Mouse (Mus musculus): ENCODE results near the gene Prr15l.
A peak's percentile ranks its signal among the peaks of the same experiment; 100 is the strongest.

The Prr15l gene

DNA sequence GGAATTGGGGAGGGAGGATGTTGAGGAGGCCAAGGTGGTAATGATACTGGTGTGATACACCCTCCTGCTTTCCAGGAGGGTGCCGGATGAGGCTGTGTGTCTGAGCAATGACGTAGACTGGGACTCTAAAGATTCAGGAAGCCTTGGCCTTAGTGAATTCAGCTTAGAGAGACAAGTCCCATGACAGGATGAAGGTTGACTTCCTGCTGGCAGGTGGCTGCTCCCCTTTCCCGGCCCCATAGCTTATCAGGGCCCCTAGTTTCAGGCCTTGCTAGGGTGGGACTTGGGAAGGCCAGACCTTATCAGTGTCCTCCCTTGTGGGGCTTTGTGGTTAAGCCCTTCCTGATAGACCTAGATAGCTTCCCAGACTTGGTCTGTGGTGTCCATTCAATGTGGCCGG is 19.9 kb downstream of the Prr15l start:
- no peak for DNase-seq (ENCODE audit: low spot score)

DNA sequence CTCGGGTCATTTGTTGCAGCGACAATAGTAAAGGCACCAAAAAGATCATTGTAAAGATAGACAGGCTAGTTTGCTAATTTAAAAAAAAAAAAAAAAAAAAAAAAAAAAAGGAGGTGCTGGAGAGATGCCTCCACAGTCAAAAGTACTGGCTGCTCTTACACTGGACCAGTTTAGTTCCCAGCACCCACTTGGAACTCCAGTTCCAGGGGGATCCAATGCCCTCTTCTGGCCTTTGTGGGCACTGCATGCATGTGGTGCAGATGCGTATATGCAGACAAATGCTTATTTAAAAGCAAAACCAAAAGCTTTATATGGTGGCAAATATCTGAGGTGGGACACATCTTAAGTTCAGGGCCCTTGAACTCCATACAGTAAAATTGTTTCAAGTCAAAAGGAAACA is 22.9 kb downstream of the Prr15l start:
- peak; percentile 34 for DNase-seq (ENCODE audit: low spot score)

DNA sequence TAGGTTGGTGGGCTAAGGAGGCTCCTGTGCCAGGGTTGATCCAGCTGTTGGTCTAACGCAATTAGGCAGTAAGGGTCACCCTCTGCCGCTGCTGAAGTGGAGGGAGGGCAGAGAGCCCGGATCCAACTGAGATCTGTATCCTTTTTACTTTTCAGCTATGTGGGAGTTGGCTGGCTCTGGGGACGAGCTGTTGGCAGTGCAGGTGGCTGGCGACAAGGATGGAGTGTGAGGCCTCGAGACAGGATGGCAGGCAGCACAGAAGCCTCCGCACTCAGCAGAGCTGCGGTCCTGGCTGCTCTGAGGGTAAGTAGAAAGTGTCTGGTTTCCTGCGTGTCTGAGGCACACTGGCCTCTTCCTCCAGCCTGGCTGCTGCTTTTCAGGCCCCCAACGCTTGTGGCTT is 24.5 kb downstream of the Prr15l start:
- DNase-seq (ENCODE audit: low spot score), result no peak

DNA sequence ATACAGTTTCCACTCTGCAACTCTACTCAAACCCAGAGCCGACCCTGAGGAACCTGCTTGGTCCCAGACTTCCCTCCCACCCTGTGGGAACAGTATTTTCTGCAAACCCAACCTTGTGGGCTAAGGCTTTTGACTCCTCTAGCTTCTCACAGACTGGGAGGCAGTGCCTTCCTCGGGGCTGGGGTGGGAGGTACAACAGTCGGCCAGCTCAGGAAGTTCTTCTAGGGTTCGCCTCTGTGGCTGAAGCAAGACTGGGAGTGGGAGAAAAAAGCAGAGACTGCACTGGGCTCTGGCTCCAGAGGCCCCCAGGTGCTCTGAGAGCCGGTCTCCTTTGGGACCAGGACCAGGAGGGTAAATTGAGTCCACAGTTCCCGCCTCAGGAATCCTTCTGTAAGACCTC is 25.0 kb downstream of the Prr15l start:
- no peak for DNase-seq (ENCODE audit: low spot score)

DNA sequence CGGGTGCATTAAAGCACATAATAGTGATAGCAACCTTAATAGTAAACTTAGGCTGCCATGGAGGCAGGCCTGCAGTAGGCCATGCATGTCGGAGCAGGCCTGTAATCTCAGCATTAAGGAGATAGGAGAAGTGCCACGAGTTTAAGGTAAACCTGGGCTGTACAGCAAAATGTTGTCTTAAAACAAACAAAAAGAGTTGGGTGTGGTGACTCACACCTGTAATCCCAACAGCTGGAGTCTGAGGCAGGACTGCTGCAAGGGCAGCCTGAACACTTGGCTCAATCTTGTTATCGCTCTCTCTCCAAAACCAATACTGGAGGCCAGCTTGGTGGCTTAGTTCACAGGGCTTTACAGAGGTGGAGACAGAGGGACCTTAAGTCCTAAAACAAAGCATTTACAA is 27.2 kb downstream of the Prr15l start:
- no peak for DNase-seq (ENCODE audit: low spot score)

DNA sequence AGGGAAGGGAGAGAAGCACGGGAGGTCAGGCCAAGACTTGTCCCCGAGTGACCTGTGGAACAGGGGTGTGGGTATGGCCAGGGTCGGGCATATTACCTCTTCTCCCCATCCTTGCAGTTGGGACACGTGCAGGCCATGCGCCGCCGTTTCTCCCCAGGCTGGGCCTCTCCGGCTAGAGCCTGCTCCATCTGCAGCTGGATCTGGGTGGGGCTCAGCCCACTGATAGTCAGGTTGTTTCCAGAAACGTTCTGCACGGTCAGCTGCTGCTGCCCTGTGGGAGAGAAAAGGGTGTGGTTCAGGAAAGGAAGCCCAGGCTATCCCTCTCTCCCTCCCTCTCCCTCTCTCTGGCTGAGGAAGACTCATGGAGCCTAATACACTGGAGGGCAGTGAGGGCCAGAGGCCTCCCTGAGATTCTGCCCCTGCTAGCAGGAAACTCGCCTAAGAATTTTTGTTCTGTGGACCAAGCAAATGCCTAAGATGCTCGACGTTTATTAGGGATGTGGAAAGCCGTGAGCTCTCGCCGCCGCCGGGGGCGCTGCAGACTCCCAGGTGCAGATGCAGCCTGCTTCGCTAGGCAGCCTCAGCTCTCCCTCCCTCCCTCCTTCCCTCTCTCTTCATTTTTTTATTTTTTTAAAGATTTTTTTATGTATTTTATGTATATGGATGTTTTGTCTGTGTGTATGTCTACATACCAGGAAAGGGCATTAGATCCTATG is 28.3 kb downstream of the Prr15l start:
- DNase-seq (ENCODE audit: low spot score), result no peak

DNA sequence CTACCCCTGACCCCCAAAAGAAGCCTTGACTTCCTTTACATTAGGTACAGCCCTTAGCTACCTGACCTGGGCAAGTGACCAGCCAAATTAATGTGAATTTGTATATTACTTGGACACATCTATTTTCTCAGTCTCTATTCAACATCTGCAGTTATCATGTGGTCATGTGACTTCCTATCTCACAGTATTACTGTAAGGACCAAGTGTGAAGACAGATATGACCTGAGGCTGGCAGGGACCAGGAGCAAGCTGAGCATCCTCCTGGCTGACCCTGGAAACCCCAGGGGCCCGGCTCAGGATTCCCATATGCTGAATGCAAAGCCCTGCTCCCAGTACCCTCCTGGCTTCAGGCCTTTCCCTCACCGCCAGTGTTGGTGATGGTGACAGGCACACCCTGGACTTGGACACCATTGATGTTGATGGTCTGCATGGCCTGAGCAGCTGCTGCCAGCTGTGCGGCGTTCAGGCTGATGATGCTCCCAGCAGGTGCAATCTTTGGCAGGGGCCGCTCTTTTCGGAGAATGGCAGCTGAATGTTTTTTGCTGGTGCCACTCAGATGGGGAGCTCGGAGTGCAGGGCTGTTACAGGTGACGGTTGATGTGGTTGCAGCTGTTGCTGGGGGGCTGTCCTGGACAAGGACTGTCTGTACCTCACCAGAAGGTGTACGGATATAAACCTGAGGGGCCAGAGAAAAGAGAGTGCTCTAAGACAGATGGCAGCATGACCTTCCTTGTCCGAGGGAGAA is 29.3 kb downstream of the Prr15l start:
- no peak for DNase-seq (ENCODE audit: low spot score)

DNA sequence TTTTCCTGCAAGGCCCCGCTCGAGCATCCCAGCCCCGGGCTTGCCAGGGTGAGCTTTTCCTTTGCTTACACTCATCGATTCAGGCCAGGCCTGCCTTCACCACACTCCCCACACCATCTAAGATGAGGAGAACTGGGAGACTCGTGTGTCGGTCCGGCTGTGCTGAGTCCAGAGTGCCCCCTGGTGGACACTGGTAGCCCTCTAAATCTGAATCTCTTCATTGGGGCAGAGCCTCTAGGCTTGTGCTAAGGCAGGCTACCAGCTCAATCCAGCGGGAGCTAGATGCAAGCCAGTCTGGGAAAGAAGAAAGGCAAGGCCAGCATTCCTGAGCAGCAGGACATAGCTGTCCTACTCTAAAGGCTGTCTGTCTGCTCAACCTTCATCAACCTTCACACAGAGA is 35.7 kb downstream of the Prr15l start:
- DNase-seq (ENCODE audit: low spot score), result peak; percentile 76

DNA sequence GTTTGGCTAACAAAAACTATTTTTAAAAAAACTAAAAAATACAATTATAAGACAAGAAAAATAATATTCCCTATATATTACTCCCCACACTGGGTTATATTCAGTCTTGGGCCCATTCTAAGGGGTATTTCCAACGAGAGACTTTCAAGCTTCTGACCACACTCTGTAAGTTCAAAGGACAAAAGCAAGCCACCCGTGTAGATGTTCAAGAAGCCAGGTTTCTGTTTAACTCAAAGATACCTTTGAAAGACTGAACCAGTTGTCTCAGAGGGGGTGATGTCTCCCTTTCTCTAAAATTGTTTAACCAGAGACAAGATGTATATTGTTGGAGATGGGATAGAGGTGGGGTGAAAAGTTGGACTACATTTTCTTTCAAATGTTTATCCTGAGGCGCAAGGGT is 38.3 kb downstream of the Prr15l start:
- DNase-seq (ENCODE audit: low spot score), result no peak

DNA sequence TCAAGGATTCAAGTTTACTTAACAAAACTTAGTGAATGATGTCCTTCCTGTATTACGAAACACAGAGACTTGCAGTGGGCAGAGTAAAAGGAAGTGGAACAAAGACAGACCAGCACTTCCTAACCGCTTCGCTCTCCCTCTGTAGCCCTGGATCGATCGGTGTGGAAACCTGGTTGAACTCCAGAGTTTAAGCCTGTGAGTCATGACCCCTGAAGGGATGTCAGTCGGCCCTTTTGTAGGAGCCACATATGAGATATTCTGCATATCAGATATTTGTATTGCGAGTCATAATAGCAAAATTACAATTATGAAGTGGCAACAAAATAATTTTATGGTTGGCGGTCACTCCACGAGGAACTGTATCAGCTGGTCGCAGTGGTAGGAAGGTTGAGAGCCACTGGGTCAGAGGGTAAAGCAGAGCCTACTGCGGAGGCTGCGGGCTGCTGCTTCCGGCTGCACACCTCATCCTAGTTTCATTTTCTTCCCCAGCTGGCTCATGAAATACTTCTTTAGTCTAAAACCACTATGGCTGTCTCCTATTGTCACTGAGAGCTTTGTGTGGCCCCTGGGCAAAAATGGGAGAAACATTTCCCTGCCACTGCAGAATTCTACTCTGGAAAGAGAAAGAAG is 39.1 kb downstream of the Prr15l start:
- DNase-seq (ENCODE audit: low spot score), result peak; percentile 69

DNA sequence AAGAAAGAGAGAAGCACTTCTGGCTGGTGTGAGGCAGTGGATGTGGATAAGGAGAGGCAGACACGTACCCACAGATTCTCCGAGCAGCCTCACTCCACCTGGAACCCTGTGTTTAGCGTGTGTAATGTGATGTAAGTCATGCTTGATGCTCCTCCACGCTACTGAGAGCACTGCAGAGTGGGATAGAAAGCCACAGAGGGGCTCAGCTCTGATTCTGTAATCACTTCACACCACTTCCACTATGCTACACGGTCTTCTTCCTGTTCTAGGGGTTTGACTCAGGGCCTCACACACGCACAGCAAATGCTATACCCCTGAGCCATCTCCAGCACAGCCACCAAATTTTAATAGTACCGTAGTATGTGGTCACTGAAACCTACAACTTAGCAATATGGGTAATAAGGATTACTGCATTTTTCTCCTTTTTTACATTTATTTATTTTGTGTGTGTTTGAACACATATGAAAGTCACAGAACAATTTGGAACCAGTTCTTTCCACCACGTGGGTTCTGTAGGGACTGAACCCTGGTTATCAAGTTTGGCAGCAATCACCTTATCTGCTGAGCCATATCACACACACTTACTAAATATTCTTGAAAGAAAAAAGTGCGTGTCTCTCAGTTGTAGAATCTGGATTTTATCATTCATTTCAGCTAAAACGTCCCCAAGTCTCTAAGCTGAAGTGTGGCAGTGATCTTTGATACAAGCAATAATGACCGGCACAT is 39.8 kb downstream of the Prr15l start:
- peak; percentile 37 for DNase-seq (ENCODE audit: low spot score)

DNA sequence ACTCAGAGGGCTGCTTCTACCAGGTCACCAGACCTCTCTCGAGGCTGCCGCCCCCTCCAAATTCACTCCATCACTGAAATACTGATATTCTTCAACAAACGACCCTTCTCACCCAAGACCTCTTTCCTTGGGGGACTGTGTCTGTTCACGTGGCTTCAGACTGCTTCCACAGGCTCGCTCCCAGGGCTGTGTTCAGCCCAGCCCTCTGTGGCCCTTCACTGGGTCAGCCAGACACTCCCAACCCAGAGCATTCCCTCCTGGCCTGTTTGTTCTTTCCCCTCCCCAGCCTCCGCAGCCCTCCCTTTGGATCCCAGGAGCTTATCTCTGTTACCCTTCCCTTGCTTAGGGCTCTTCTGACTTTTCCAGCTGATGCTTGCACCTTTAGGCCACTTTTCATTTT is 40.6 kb downstream of the Prr15l start:
- DNase-seq (ENCODE audit: low spot score), result no peak

DNA sequence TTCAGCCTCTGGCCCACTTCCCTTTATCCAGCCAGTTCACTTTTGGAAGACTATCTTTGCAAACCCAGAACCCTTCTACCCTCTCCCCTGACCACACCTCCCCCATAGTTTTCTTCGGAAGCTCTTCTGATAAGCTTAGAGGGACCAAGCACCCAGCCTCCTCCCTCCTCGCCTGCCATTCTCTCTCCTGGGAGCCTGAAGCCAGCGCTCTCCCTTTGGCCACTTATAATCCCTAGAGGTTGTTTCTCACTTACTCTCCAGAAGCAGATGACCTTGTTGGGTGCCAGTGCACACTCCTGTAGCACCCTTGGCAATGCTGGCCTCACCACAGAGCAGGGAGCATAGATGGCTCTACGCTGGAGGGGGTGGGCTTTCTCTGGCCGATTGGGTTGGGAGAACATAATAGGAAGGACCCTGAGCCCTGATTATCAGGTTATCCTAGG is 41.4 kb downstream of the Prr15l start:
- DNase-seq (ENCODE audit: low spot score), result no peak

DNA sequence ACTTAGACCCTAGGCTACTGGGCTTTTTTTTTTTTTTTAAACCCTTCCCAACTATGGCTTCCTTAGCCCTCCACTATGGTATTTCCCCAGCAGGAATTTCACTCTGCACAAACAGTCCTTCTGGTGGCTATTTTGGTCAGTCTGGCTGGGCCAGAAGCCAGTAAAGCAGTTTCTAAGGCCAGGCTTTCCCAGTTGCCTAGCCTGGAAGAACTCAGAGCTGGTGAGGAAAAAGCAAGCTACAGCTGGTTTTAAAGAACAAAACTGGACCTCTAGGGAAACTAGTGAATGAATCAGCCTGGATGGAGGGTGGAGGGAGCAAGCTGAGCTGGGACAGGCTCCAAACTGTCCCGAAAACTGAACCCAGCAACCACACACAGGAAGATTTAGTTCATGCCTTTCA is 41.8 kb downstream of the Prr15l start:
- DNase-seq (ENCODE audit: low spot score), result no peak

DNA sequence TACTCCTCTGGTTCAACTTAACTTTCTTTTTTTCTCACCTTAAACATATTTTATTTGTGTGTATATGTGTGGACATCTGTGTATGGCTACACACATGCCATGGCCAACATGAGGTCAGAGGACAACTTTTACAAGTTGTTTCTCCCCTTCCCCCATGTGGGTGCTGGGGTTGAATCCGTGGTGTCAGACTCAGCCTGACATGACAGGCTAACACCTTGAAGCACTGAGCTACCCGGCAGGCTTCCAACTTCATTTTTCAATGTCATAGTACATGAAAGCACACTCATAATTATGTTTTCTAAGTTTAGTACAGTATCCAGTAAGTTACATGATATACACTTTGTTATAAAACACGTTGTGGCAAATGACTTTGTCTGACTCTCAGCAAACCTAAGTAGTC is 42.4 kb downstream of the Prr15l start:
- DNase-seq (ENCODE audit: low spot score), result no peak

DNA sequence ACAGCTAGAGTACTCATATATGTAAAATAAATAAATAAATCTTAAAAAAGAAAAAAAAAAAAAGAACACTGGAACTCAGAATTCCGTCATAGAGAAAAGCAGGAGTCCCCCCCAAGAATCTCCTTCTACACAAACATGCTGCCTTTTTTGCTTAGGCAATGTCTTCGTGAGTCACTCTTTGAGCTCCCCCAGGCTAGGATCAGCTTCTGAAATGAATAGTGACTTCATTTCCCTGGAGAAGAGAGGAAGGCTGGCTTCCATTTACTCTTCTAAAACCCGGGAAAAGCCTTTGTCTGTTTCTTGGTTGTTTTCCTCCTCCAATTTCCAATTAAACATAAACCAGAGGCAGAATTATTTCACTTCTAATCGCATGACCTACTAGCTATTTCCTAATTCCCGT is 45.0 kb downstream of the Prr15l start:
- no peak for DNase-seq (ENCODE audit: low spot score)

DNA sequence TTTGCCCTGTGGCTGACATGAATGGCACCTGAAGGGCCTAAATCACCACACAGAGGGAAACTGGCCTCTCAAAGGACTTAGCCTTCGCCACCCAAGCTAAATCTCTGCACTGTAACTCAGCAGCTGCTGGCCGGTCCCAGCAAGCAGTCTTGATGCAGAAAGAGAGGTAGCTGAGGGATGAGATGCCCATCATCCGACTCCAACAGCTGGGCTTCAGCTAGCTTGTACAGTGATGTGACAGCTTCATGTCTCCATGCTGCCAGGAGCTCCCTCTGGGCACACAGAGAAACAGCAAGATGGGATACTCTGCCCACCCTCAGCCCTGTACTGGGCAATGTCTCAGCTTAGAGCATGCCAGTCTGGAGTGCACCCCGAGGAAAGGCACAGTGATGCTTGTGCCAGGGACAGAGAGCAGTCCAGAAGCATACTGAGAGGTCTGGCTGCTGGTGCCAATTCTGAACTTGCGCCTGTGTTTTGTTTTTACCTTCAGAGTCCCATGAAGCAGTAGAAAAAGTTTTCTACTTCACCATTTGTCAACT is 45.6 kb downstream of the Prr15l start:
- DNase-seq (ENCODE audit: low spot score), result no peak

DNA sequence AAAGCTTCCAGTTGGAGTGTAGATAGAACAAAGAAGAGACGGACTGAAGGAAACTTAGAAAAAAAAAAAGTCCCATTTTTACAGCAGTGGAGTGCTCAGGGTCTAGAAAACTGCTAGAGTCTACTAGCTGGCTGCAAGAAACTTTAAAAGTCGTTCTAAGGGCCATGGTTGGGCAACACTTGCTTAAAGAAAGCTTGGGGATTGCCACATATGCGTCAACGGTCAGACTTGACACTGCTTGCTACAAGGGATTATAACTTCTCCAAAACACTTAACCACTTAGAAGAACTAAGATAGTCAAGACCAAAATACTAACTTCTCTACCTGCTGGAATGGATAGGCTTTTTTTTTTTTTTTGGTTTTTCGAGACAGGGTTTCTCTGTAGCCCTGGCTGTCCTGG is 46.9 kb downstream of the Prr15l start:
- DNase-seq (ENCODE audit: low spot score), result no peak

DNA sequence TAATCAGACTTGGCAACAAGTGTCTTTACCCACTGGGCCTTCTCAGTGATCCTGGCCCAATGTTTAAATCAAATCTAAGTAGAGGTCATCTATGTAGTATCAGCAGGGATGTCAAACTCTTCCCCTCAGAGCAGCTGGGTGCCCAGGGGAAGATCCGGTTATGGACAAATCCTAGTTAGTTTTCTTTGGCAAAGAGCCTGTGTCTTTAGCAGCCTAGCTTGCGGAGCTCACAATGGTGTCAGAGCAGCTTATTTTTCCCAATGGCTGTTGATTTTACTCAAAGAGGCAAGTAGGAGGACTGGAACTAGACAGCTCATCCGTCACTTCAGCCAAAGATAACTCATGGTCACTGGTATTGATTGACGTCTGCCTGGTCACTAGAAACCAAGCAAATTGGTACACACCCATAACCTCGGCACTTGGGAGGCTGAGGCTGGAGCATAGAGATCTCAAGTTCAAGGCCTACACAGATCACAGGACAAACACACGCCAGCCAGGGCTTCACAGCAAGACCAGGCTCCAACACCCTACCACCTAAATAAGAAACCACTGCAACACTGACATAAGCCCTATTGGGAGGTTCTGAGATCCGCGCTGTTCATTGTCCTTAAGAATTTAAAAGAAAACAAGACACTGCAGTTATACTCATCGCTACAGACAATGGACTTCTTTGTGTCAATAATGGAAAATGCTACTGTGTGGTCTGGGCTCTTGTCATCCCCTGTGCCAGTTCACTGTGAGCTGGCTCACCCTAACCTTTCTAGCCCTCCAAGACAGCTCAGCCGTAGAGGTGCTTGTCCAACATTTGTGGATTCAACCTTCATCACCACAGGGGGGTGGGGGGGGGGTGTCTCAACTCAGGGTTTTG is 47.8 kb downstream of the Prr15l start:
- DNase-seq (ENCODE audit: low spot score), result no peak

DNA sequence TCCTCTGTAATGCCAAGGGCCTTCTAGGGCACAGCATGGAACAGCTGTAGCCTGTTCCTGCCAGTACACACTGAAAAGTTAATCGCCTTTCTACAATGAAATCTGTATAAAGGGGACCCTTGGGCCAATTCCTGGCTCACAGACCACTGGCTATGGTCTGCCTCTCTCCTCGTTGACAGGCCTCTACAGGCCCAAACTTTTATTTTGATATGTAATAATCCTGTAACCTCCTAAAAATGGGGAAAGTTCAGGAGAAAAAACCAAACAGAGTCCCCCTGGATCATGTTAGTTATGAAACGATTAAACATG is 48.4 kb downstream of the Prr15l start:
- no peak for DNase-seq (ENCODE audit: low spot score)

DNA sequence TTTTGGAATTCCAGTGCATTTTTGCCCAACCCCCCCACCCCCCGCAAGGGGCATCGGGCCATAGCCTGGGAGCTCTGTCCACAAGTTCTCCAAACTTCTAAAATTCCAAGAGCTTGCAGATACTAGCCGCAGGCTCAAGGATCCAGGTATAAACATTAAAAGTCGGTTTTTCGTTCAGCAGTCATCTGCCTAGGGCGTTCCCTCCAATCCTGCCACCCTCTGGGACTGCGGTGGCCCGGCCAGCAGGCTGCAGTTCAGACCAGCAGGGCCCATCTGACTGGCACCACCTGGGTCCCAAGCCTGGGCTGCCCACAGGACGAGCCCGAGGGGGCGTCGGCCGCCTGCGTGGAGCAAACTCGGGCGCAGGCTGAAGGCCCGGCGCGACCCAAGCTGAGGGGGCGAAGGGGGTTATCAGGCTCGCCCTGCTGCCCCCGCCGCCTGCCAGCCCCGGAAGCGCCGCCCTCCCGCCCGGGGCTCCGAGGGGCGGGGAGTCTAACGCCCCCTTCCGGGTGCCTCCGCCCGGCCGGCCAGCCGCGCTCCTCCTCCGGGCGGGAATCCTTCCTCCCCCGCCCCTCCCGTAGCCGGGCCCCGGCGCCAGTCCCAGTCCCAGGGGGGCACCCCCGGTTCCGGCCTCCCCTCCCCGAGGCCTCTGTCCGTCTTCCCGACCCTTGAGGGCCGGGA is 49.1 kb downstream of the Prr15l start:
- peak; percentile 83 for DNase-seq (ENCODE audit: low spot score)

Measured in T-cell, adult 2 months (primary cell).